Mouse (Mus musculus) testis, adult 2 months (tissue): ENCODE results near the gene Prmt8. TPM values are rescaled to one million over a fixed set of nuclear protein-coding genes. Genes with fewer than 3 reads are reported as not detected.

Experiments
- H3K27ac ChIP-seq: fragments of 200-500 bp; 2 replicates; pipeline ENCODE4 v1.5.1; 2012; ENCODE audit warnings: low read depth, low read length; ENCODE audit not compliant: control insufficient read depth, insufficient read depth
- H3K27me3 ChIP-seq: fragments of 200-500 bp; 2 replicates; pipeline ENCODE4 v1.6.1; 2012; ENCODE audit warnings: mild to moderate bottlenecking, low read length, moderate library complexity; ENCODE audit not compliant: control insufficient read depth, insufficient read depth
- H3K36me3 ChIP-seq: fragments of 200-500 bp; 2 replicates; pipeline ENCODE4 v1.6.1; 2012; ENCODE audit warnings: mild to moderate bottlenecking, low read length; ENCODE audit not compliant: control insufficient read depth, insufficient read depth
- H3K4me1 ChIP-seq: fragments of 200-500 bp; 2 replicates; pipeline ENCODE4 v1.6.1; 2012; ENCODE audit warnings: low read length; ENCODE audit not compliant: control insufficient read depth, insufficient read depth
- H3K4me3 ChIP-seq: fragments of 200-500 bp; 2 replicates; pipeline ENCODE4 v1.5.1; 2012; ENCODE audit warnings: low read depth, mild to moderate bottlenecking, low read length, moderate library complexity, mixed read lengths; ENCODE audit not compliant: control insufficient read depth
- CTCF ChIP-seq: fragments of 200-500 bp; IDR thresholded peaks from 2 replicates; pipeline ENCODE4 v1.5.1; 2012; ENCODE audit warnings: low read depth, mild to moderate bottlenecking, inconsistent platforms, low read length, moderate library complexity; ENCODE audit not compliant: control insufficient read depth, insufficient read depth, insufficient replicate concordance
- POLR2A ChIP-seq: fragments of 200-500 bp; IDR thresholded peaks from 2 replicates; pipeline ENCODE4 v1.6.1; 2012; ENCODE audit warnings: low read depth, mild to moderate bottlenecking, inconsistent platforms, low read length, moderate library complexity; ENCODE audit not compliant: control insufficient read depth
- polyA plus RNA-seq: library from polyadenylated mRNA; depleted of rRNA; stranded (reverse); fragments of >200 nt; gene quantifications from 2 replicates; pipeline ENCODE4 v1.2.3, GENCODE M21; 2012

Prmt8 gene
- polyA plus RNA-seq, 1 experiment, result 0.12 TPM

DNA sequence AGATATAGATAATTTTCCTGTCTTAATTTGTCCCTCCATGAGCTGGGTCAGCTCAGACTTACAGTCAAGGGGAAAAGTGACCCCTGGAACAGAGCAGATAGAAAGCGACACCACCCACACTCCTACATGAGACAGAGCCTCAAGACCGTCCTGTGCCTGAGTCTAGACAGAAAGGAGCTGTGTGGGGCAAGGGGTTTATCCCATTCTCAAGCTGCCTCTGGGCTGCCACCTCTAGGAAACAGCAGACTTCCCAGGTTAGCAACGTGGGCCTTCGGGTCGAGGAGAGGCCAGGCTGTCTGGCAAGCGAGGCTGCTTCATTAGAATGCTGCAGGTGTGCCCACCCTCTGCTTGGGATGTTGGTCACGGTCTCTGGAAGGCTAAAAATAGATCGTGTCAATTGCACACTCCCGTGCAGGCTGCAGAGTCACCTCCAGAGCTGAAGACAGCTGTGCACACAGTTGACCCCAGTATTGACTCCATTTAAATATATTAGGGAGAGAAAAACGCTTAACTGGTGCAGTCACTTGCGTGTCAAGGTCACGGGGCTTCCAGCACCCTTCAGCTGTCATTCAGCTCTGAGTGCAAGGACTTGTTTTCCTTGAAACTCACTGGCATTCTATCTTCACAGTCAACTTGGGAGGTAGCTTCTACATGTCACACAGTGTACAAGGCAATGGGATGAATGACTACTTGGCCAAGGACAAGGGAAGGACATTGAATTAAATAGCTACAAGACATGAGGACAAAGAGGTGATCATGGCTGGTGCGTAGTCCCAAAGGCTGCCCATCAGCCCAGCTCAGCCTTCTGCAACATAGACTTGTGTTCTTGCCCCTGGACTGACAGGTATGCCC is 33.9 kb downstream of the Prmt8 start:
- H3K27me3 ChIP-seq, result no peaks in the 10 kb centered on the region
- H3K36me3 ChIP-seq, result no peaks in the 10 kb centered on the region
- TF ChIP-seq POLR2A, result no peak
- TF ChIP-seq CTCF, result no peak
- H3K27ac ChIP-seq, result no peak overlapping the region
- H3K4me3 ChIP-seq, result no peak overlapping the region
- no peaks in the 10 kb centered on the region for H3K4me1 ChIP-seq

DNA sequence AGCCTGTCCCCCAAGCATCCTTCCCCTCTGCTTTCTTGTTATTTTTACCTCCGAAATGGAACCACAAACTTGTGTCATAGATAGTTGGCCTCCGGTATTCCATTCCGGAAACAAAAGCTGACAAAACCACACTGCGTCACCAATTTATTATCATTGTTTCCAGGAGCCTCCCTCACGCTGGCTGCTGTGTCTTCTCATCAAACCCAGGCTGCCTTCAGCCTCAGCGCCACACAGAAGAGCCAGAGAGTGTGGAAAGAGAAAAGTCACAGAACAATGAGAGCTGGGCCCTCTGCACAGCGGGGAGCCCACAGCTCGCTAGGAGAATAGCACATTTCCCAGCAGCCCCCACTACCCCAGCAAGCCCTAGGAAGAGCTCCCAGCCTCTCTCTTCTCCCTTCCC is 46.1 kb downstream of the Prmt8 start:
- H3K4me1 ChIP-seq, result no peaks in the 10 kb centered on the region; the same call in 1 of the 2 replicates
- no peak overlapping the region for H3K27ac ChIP-seq
- no peak for TF ChIP-seq POLR2A
- TF ChIP-seq CTCF, result no peak
- H3K36me3 ChIP-seq, result no peaks in the 10 kb centered on the region
- no peak overlapping the region for H3K4me3 ChIP-seq
- no peaks in the 10 kb centered on the region for H3K27me3 ChIP-seq

DNA sequence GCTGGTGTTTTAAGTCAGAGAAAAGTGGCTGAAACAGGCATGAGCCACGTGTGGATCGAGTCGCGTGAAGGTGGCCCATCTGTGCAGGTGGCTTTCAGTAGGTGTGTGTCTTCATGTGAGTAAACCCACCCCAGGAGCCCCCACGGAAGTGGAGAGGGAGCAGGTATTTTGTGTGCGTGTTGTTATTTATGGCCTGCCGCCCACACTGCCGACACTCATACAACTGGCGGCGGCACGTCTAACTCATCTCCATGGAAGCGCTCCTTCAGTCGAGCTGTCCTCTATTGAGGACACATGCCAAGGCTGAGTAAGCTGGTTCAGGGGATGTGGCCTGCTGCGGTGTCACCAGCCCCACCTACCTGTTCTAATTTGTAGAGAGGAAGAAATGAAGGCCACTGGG is 49.4 kb downstream of the Prmt8 start:
- no peaks in the 10 kb centered on the region for H3K27me3 ChIP-seq
- TF ChIP-seq POLR2A (no peak), CTCF (no peak)
- H3K36me3 ChIP-seq, result no peaks in the 10 kb centered on the region
- no peaks in the 10 kb centered on the region for H3K4me1 ChIP-seq
- H3K4me3 ChIP-seq, result no peak overlapping the region
- no peak overlapping the region for H3K27ac ChIP-seq

DNA sequence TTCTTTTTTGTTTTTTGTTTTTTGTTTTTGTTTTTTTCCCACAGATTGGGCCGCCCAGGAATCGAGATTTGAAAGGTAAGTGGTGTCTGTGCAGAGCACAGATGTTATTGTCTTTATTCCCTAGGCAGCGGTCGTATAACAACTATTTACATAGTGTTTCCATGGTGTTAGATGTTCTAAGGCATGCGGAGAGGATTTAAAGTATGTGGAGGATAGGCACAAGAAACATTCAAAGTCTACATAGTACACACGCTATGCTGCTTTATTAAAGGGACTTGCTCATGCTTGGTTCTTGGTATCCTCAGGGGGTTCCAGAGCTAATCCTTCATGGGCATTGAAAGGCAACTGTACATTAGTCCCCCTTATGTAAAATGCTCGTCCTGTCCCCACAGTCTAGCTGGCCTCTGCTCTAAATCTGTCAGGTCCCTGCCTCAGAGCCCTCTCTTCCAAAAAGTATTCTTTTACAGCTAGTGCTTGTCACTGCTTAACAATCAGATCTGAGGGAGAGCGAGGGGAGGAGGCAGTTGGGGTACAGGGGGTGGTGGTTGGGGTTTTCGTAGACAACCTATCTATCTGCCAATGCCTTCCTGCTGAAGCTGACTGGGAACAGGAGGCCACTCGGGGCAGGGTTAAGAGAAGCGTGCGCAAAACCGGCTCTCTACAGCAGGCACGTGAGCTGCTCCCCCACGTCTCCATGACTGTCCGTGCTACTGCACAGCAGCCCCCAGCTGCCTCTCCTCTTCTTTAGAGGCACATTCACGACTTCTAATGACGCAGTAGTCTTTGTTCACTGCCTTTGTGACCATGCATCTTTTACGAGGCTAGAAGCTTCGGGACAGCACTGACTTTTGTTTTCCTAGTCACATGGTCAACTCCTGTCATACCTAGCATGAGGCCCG is 51.8 kb downstream of the Prmt8 start:
- H3K27me3 ChIP-seq, result no peaks in the 10 kb centered on the region
- no peaks in the 10 kb centered on the region for H3K36me3 ChIP-seq
- TF ChIP-seq POLR2A (no peak), CTCF (no peak)
- no peaks in the 10 kb centered on the region for H3K4me1 ChIP-seq
- H3K4me3 ChIP-seq, result no peak overlapping the region
- no peak overlapping the region for H3K27ac ChIP-seq

DNA sequence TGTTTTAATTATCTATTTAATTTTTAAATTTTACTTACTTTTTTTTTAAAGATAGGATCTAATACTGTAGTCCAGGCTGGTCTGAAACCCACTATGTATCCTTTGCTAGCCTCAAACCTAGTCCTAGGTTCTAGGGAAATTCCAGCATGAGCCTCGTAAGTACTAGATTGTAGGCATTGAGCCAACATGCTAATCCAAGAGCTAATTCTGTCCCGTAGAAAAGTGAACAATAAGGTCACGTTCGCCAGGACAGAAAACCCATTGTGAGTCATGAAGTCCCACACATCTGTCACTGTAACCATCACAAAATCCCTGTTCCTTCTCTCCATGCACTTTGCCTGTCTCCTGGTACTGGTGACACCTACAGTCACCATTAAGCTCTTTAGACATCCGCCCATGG is 53.8 kb downstream of the Prmt8 start:
- no peaks in the 10 kb centered on the region for H3K27me3 ChIP-seq
- no peaks in the 10 kb centered on the region for H3K36me3 ChIP-seq
- TF ChIP-seq CTCF, result no peak
- no peak for TF ChIP-seq POLR2A
- H3K4me3 ChIP-seq, result no peak overlapping the region
- no peaks in the 10 kb centered on the region for H3K4me1 ChIP-seq
- no peak overlapping the region for H3K27ac ChIP-seq

DNA sequence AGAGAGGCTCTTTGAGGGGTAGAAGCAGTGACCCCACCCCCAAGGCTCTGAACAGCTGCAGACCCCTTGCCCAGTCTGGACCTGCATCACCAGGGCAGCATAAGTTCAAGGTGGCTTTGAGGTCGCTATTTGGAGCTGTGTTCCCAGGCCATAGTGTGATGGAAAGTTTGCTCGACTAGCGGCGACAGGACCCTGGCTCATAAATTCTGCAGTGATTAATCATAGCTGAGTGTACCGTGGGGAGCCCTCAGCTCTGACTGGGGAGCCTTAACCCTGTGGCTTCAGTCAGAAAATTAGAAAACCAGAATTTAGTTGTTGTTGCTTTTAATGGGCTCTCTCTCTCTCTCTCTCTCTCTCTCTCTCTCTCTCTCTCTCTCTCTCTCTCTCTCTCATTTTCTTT is 54.4 kb downstream of the Prmt8 start:
- TF ChIP-seq POLR2A (no peak), CTCF (no peak)
- Histone ChIP-seq H3K4me1 (no peaks in the 10 kb centered on the region), H3K27me3 (no peaks in the 10 kb centered on the region), H3K36me3 (no peaks in the 10 kb centered on the region), H3K4me3 (no peak overlapping the region), H3K27ac (no peak overlapping the region)

DNA sequence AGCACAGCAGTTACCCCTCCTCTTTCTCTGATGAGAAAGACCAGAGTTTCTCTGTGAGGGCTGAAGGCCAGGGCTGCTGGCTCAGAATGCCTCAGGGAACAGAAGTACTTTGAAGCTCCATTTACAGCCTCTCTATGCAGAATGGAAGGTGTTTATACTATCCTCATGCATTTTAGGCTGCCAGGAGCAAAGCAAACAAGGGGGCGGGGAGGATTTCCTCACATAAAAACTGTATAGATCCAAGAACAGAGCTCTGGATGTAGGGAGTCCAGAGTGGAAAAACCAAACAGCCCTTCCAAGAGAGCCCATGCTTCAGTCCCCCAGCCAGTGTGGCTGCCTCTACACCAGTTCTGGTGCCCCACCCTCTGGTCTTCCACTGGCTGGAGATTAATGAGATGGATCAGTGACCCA is 61.0 kb downstream of the Prmt8 start:
- Histone ChIP-seq H3K4me1 (no peaks in the 10 kb centered on the region), H3K4me3 (no peak overlapping the region), H3K27ac (no peak overlapping the region), H3K36me3 (no peaks in the 10 kb centered on the region), H3K27me3 (no peaks in the 10 kb centered on the region)
- TF ChIP-seq POLR2A, result no peak
- TF ChIP-seq CTCF, result no peak
